Mouse (Mus musculus) bone marrow, adult 2 months (tissue): Measurements from ENCODE around the gene Phf21b.

Experiments
- CTCF ChIP-seq: fragments of 200-500 bp; IDR thresholded peaks from 2 replicates; pipeline ENCODE4 v1.5.1; 2011; ENCODE audit warnings: low read length, control low read depth; ENCODE audit not compliant: control insufficient read depth, insufficient read depth
- POLR2A ChIP-seq: fragments of 200-500 bp; IDR thresholded peaks from 2 replicates; pipeline ENCODE4 v1.6.1; 2011; ENCODE audit warnings: low read depth, mild to moderate bottlenecking, control low read depth, low read length, borderline replicate concordance; ENCODE audit not compliant: control insufficient read depth

GRCm38 (mm10) chr15:84888066-84888465 is 32.2 kb upstream of the Phf21b start:
- TF ChIP-seq POLR2A (no peak), CTCF (no peak)
